Mouse (Mus musculus): ENCODE results near the gene Ccdc97.
A peak's percentile ranks its signal among the peaks of the same experiment; 100 is the strongest.

Gene Ccdc97

GRCm38 (mm10) chr7:25688810-25689586 lies 29.9 kb downstream of the Ccdc97 start:
- no peak for DNase-seq (ENCODE audit: low spot score)

- no peak for DNase-seq (ENCODE audit: low spot score)
These were observed 31.0 kb downstream of the Ccdc97 start for GRCm38 (mm10) chr7:25687811-25688401.

GRCm38 (mm10) chr7:25686680-25687531 lies 32.0 kb downstream of the Ccdc97 start, which contains the start of gene Tgfb1:
Gene Tgfb1, plus strand, starts transcription at chr7:25687002.
- peak; percentile 45 for DNase-seq (ENCODE audit: low spot score)

GRCm38 (mm10) chr7:25685926-25686470 lies 32.9 kb downstream of the Ccdc97 start:
- DNase-seq (ENCODE audit: low spot score), result no peak

GRCm38 (mm10) chr7:25684659-25685058 lies 34.2 kb downstream of the Ccdc97 start:
- no peak for DNase-seq (ENCODE audit: low spot score)

GRCm38 (mm10) chr7:25683474-25684180 lies 35.3 kb downstream of the Ccdc97 start:
- no peak for DNase-seq (ENCODE audit: low spot score)

GRCm38 (mm10) chr7:25681341-25682231 lies 37.3 kb downstream of the Ccdc97 start:
- no peak for DNase-seq (ENCODE audit: low spot score)

GRCm38 (mm10) chr7:25680514-25681258 lies 38.2 kb downstream of the Ccdc97 start, which contains the start of gene B9d2:
Gene B9d2, plus strand, starts transcription at chr7:25680780.
- peak; percentile 83 for DNase-seq (ENCODE audit: low spot score)

- no peak for DNase-seq (ENCODE audit: low spot score)
These were observed 38.9 kb downstream of the Ccdc97 start for GRCm38 (mm10) chr7:25679971-25680370.

- no peak for DNase-seq (ENCODE audit: low spot score)
These were observed 41.9 kb downstream of the Ccdc97 start for GRCm38 (mm10) chr7:25677013-25677412.

GRCm38 (mm10) chr7:25676085-25676781 lies 42.7 kb downstream of the Ccdc97 start:
- DNase-seq (ENCODE audit: low spot score), result peak; percentile 41

GRCm38 (mm10) chr7:25675405-25675804 lies 43.5 kb downstream of the Ccdc97 start:
- no peak for DNase-seq (ENCODE audit: low spot score)

GRCm38 (mm10) chr7:25674719-25675300 lies 44.1 kb downstream of the Ccdc97 start, which contains the start of gene Tmem91:
Gene Tmem91, minus strand, starts transcription at chr7:25675166.
- DNase-seq (ENCODE audit: low spot score), result no peak

- DNase-seq (ENCODE audit: low spot score), result no peak
These were observed 44.6 kb downstream of the Ccdc97 start for GRCm38 (mm10) chr7:25674297-25674696.

GRCm38 (mm10) chr7:25672442-25672841 lies 46.4 kb downstream of the Ccdc97 start:
- no peak for DNase-seq (ENCODE audit: low spot score)

GRCm38 (mm10) chr7:25671686-25672085 lies 47.2 kb downstream of the Ccdc97 start:
- no peak for DNase-seq (ENCODE audit: low spot score)

GRCm38 (mm10) chr7:25670096-25670495 lies 48.8 kb downstream of the Ccdc97 start:
- no peak for DNase-seq (ENCODE audit: low spot score)

- DNase-seq (ENCODE audit: low spot score), result no peak
These were observed 49.3 kb downstream of the Ccdc97 start for GRCm38 (mm10) chr7:25669631-25670030.

GRCm38 (mm10) chr7:25669158-25669557 lies 49.7 kb downstream of the Ccdc97 start:
- no peak for DNase-seq (ENCODE audit: low spot score)

All from urinary bladder, postnatal 10 days (tissue).